33 mouse cellular contexts compared by ENCODE assay signal in genomic region chr7:81327661-81328060, GRCm38 (mm10).
"Had no signal": no experiment of that assay in that cellular context is flagged by ENCODE, and none has a peak within 500 bp of the region (broad histone marks: within the 10 kb centered on the region; RNA-seq: fewer than 3 reads in every experiment).

No protein-coding gene starts in this region.

- H3K4me3 ChIP-seq: heart, embryonic 10.5 days; heart, embryonic 12.5 days; heart, embryonic 13.5 days; heart, embryonic 15.5 days; hindbrain, embryonic 10.5 days; hindbrain, embryonic 12.5 days; hindbrain, embryonic 13.5 days; hindbrain, embryonic 15.5 days; kidney, embryonic 15.5 days; layer of hippocampus, adult 2 months had no signal

- H3K9ac ChIP-seq: heart, embryonic 12.5 days; heart, embryonic 13.5 days; heart, embryonic 15.5 days; hindbrain, embryonic 12.5 days; hindbrain, embryonic 13.5 days; hindbrain, embryonic 14.5 days; hindbrain, embryonic 15.5 days; kidney, embryonic 15.5 days had no signal

- H3K36me3 ChIP-seq: hindbrain, embryonic 15.5 days had no signal

- H3K27ac ChIP-seq: heart, embryonic 10.5 days; heart, embryonic 13.5 days; heart, embryonic 15.5 days; hindbrain, embryonic 10.5 days; hindbrain, embryonic 12.5 days; hindbrain, embryonic 13.5 days; hindbrain, embryonic 14.5 days; hindbrain, embryonic 15.5 days; hindbrain, postnatal 0 days; kidney, embryonic 15.5 days; kidney, postnatal 0 days; layer of hippocampus, adult 2 months had no signal

- H3K9me3 ChIP-seq: heart, embryonic 10.5 days; heart, embryonic 12.5 days; heart, embryonic 13.5 days; heart, embryonic 15.5 days; hindbrain, embryonic 10.5 days; hindbrain, embryonic 12.5 days; hindbrain, embryonic 13.5 days; hindbrain, embryonic 15.5 days; kidney, embryonic 15.5 days had no signal

- H3K4me2 ChIP-seq: heart, embryonic 11.5 days; heart, embryonic 12.5 days; heart, embryonic 13.5 days; heart, embryonic 15.5 days; hindbrain, embryonic 12.5 days; hindbrain, embryonic 13.5 days; hindbrain, embryonic 14.5 days; hindbrain, embryonic 15.5 days; kidney, embryonic 15.5 days had no signal

- H3K4me1 ChIP-seq: hindbrain, embryonic 15.5 days; kidney, embryonic 15.5 days had no signal

- ATAC-seq: hindbrain, embryonic 16.5 days; inflammation-experienced regulatory T-cells, adult 6 months; intestine, postnatal 0 days had no signal

- DNase-seq: heart, postnatal 10 days; heart, postnatal 14 days; heart, postnatal 36 days; heart, postnatal 4 days; kidney, adult 11 months; kidney, adult 18-20 months; kidney, adult 2 months; kidney, adult 8-10 months; kidney, adult 9 months; kidney, postnatal 10 days; kidney, postnatal 14 days; kidney, postnatal 25 days; kidney, postnatal 36 days; kidney, postnatal 4 days; layer of hippocampus, adult 9-11 months; layer of hippocampus, postnatal 36 days had no signal

- H3K27me3 ChIP-seq: heart, embryonic 12.5 days; heart, embryonic 13.5 days; heart, embryonic 15.5 days; hindbrain, embryonic 12.5 days; hindbrain, embryonic 13.5 days; hindbrain, embryonic 15.5 days; kidney, embryonic 15.5 days had no signal
